Mouse (Mus musculus): ENCODE results near the gene Tex26.

DNA sequence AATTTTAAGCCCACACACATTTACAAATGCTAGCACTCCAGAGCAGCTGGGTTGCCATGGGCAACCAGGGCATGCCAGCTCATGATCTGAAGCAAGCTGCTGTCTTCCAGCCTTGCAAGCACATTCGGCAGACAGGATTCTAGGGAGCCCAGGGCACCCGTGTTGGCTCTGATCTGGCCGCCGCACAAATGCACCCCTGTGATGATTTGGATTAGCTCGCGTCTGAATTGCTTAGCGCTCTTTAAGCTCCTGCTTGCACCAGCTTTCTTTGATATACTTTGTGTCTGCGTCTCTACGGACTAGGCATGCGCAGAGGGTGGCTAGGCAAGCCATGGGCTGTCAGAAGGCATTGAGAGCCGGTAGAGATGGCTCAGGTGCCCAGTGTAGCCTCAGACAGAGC, 49.7 kb downstream of the Tex26 start:
- TF ChIP-seq CTCF (conservative IDR thresholded peaks at IDR 0.05; ENCODE audit: low read length): no peak
- no peak for TF ChIP-seq POU5F1 (IDR thresholded peaks at IDR 0.05; ENCODE audit: borderline replicate concordance, low read length)

Measured in E14TG2a.4 (cell line).